ENCODE assay signal across 21 mouse cellular contexts in the genomic region with DNA sequence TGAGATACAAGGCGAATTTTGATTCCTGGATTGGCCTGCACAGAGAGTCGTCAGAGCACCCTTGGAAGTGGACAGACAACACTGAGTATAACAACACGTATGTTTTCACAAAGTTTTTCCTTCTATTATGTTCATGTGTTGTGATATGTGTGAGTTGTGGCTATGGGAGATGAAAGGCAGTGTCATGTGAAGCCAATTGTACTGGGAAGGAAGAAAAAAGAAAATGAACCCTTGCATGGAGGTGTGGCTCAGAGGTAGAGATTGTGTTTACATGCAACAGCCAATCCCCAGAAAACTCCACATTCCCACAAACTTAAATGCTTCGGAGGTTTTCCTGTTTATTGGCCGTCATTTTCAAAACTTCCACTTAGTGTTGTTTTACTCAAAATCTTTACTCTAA. TPM values are rescaled to one million over a fixed set of nuclear protein-coding genes. Genes with fewer than 3 reads are reported as not detected.
DNase-seq lines count a peak whose midpoint lies in the region; ATAC-seq and TF ChIP-seq lines count a peak whose summit lies in the region.
"Had no signal": no experiment of that assay in that cellular context is flagged by ENCODE, and none has a peak within 500 bp of the region (broad histone marks: within the 10 kb centered on the region; RNA-seq: fewer than 3 reads in every experiment).

No protein-coding gene starts in this region.

- peaks cover 4% of the 10 kb centered on the region for H3K4me1 ChIP-seq in lung, adult 2 months (ENCODE audit: control insufficient read depth, insufficient read depth, low read length)
- peaks cover 4% of the 10 kb centered on the region; the same call in 1 of the 2 replicates for H3K4me1 ChIP-seq in intestine, postnatal 0 days (replicated peaks; ENCODE audit: control insufficient read depth, insufficient read depth, low read length)
- H3K4me1 ChIP-seq: limb, embryonic 15.5 days had no signal

- TF ChIP-seq CTCF in gastrocnemius, adult 2 months (IDR thresholded peaks at IDR 0.05) = no peak
- no peak for TF ChIP-seq CTCF in lung, adult 2 months (IDR thresholded peaks at IDR 0.05; ENCODE audit: insufficient read depth, low read length)
- TF ChIP-seq CTCF in intestine, postnatal 0 days (IDR thresholded peaks at IDR 0.05; ENCODE audit: low read depth) = no peak

- no peak for ATAC-seq in intestine, postnatal 0 days

- 35% methylated on average over 5 of the region's 5 CpGs for whole genome bisulfite sequencing in lung, adult 2 months
- WGBS in intestine, postnatal 0 days = 64% methylated on average over 5 of the region's 5 CpGs

- peak overlapping the region; percentile 96 for H3K27ac ChIP-seq in gastrocnemius, adult 2 months
- H3K27ac ChIP-seq in intestine, postnatal 0 days (ENCODE audit: low read depth, low read length) = no peak overlapping the region
- H3K27ac ChIP-seq: embryonic facial prominence, embryonic 12.5 days; hindbrain, embryonic 13.5 days; limb, embryonic 15.5 days had no signal

- peak overlapping the region; percentile 90 for H3K4me3 ChIP-seq in gastrocnemius, adult 2 months
- H3K4me3 ChIP-seq in lung, adult 2 months (replicated peaks; ENCODE audit: extremely low read depth, low read depth, low read length) = peak overlapping the region; percentile 63
- no peak overlapping the region for H3K4me3 ChIP-seq in intestine, postnatal 0 days (ENCODE audit: low read depth, low read length)
- H3K4me3 ChIP-seq: embryonic facial prominence, embryonic 12.5 days; hindbrain, embryonic 13.5 days; limb, embryonic 15.5 days had no signal

- no peaks in the 10 kb centered on the region for H3K27me3 ChIP-seq in intestine, postnatal 0 days (replicated peaks; ENCODE audit: control insufficient read depth, insufficient read depth, low read length)
- H3K27me3 ChIP-seq: embryonic facial prominence, embryonic 12.5 days; hindbrain, embryonic 13.5 days; limb, embryonic 15.5 days had no signal

- DNase-seq in gastrocnemius, adult 2 months = no peak
- DNase-seq in gastrocnemius, adult 8-10 months (ENCODE audit: low spot score in 2 of 2) = no peak
- DNase-seq in lung, adult 2 months = no peak
- no peak for DNase-seq in lung, adult 18-20 months
- peak; percentile 41 for DNase-seq in adipocyte (ENCODE audit: low spot score)
- DNase-seq in cerebellum, adult 9-10 months = no peak
- no peak for DNase-seq in urinary bladder, postnatal 14 days (ENCODE audit: low spot score)
- DNase-seq: adrenal gland, adult 8-10 months; cerebellum, adult 11-12 months; gastrocnemius, postnatal 14 days; heart, postnatal 10 days; kidney, adult 11 months; kidney, postnatal 25 days; right cerebral cortex, adult 18-20 months; thymus, postnatal 14 days had no signal

- H3K4me2 ChIP-seq in intestine, postnatal 0 days (replicated peaks; ENCODE audit: low read depth) = peak overlapping the region; percentile 70
- H3K4me2 ChIP-seq: embryonic facial prominence, embryonic 12.5 days; hindbrain, embryonic 13.5 days; limb, embryonic 15.5 days had no signal

- peaks cover 34% of the 10 kb centered on the region for H3K36me3 ChIP-seq in intestine, postnatal 0 days (ENCODE audit: control insufficient read depth, insufficient read depth)
- H3K36me3 ChIP-seq: embryonic facial prominence, embryonic 12.5 days; hindbrain, embryonic 13.5 days; limb, embryonic 15.5 days had no signal

- H3K9ac ChIP-seq in intestine, postnatal 0 days (ENCODE audit: low read depth, low read length) = no peak overlapping the region
- H3K9ac ChIP-seq: embryonic facial prominence, embryonic 12.5 days; hindbrain, embryonic 13.5 days; limb, embryonic 15.5 days had no signal

- intact Hi-C loops in gastrocnemius, adult 2 months (cut with DNase I) = loop anchor here (5.0 kb wide), 1 partner anchor 202 kb away; no protein-coding TSS in a partner anchor

- no peaks in the 10 kb centered on the region for H3K9me3 ChIP-seq in intestine, postnatal 0 days (ENCODE audit: control insufficient read depth)
- H3K9me3 ChIP-seq: embryonic facial prominence, embryonic 12.5 days; hindbrain, embryonic 13.5 days; limb, embryonic 15.5 days had no signal

- TF ChIP-seq POLR2A in lung, adult 2 months (IDR thresholded peaks at IDR 0.05; ENCODE audit: borderline replicate concordance, extremely low read depth, low read depth, low read length) = no peak

RNA-seq across cellular contexts. Expression of gene Clec2d, which starts 4.4 kb away (rescaled TPM):
- 100 to 1,000 TPM in 1 of 2 experiments, 10 to 100 TPM in 1; 73.7 to 109 TPM for total RNA-seq in gastrocnemius, adult 2 months (2021)
- 10 to 100 TPM; 60.1 to 87.3 (median 74.7) TPM for total RNA-seq in gastrocnemius, adult 8-10 months (2022)
- polyA plus RNA-seq in lung, adult 2 months (2012; rRNA removed) = 103 and 250 TPM in 2 replicates
- polyA plus RNA-seq in intestine, postnatal 0 days (2015; fragmentation: Nextera tagmentation; extraction: Ambion mirVana) = 1.1 and 1.4 TPM in 2 replicates
- polyA plus RNA-seq: hindbrain, embryonic 13.5 days; midbrain, postnatal 0 days; neural tube, embryonic 11.5 days had no signal
